Mouse (Mus musculus) lung, embryonic 15.5 days (tissue): Measurements from ENCODE around the gene Mllt11. TPM values are rescaled to one million over a fixed set of nuclear protein-coding genes. Genes with fewer than 3 reads are reported as not detected.

Experiments
- ATAC-seq: fragments of 200-750 bp; cut with Nextera tagmentation; 2 replicates; pipeline ENCODE4 v1.8.0; 2017; ENCODE audit warnings: moderate number of reproducible peaks, borderline replicate concordance; ENCODE audit not compliant: low FRiP score, low TSS enrichment; ENCODE audit errors: extremely low read depth
- H3K27ac ChIP-seq: fragments of 300-500 bp; sonication (generic); 2 replicates; pipeline ENCODE4 v1.5.1; 2015; ENCODE audit warnings: moderate library complexity, mild to moderate bottlenecking, inconsistent platforms
- H3K27me3 ChIP-seq: fragments of 300-500 bp; sonication (generic); 2 replicates; pipeline ENCODE4 v1.6.1; 2015; ENCODE audit warnings: inconsistent platforms
- H3K36me3 ChIP-seq: fragments of 300-500 bp; sonication (generic); 2 replicates; pipeline ENCODE4 v1.6.1; 2015; ENCODE audit warnings: inconsistent platforms
- H3K4me1 ChIP-seq: fragments of 300-500 bp; sonication (generic); 2 replicates; pipeline ENCODE4 v1.6.1; 2015; ENCODE audit warnings: inconsistent platforms
- H3K4me2 ChIP-seq: fragments of 300-500 bp; sonication (generic); 2 replicates; pipeline ENCODE4 v1.6.1; 2015; ENCODE audit warnings: inconsistent platforms, mild to moderate bottlenecking, moderate library complexity
- H3K4me3 ChIP-seq: fragments of 300-500 bp; sonication (generic); 2 replicates; pipeline ENCODE4 v1.5.1; 2015; ENCODE audit warnings: mild to moderate bottlenecking, inconsistent platforms
- H3K9ac ChIP-seq: fragments of 300-500 bp; sonication (generic); 2 replicates; pipeline ENCODE4 v1.6.1; 2015; ENCODE audit warnings: inconsistent platforms
- H3K9me3 ChIP-seq: fragments of 300-500 bp; sonication (generic); 2 replicates; pipeline ENCODE4 v1.6.1; 2016; ENCODE audit warnings: inconsistent platforms
- WGBS: fragments of 180-500 bp; shearing (Covaris S2); methylation state at CpG from one replicate; pipeline ENCODE4 v1.1.7; 2015; 5-methylcytosine and 5-hydroxymethylcytosine counted together
- polyA plus RNA-seq: library from polyadenylated mRNA; unstranded; fragments of >200 nt; fragmentation: Nextera tagmentation; extraction: Ambion mirVana; gene quantifications from 2 replicates; pipeline ENCODE4 v1.2.1, GENCODE M21; 2015

The Mllt11 gene
- polyA plus RNA-seq, 1 experiment from 2014 or later, result 11.6 TPM

GRCm38 (mm10) chr3:95240900-95241299, 8.9 kb upstream of the Mllt11 start:
- WGBS, result 24% methylated on average over 17 of the region's 17 CpGs
- ATAC-seq, result no peak

GRCm38 (mm10) chr3:95239971-95240370, 8.0 kb upstream of the Mllt11 start:
- H3K4me2 ChIP-seq, result no peak overlapping the region
- H3K27me3 ChIP-seq, result no peaks in the 10 kb centered on the region
- H3K27ac ChIP-seq, result no peak overlapping the region
- H3K4me3 ChIP-seq, result no peak overlapping the region
- ATAC-seq, result no peak
- 82% methylated on average over 12 of the region's 12 CpGs for WGBS
- H3K9me3 ChIP-seq, result no peaks in the 10 kb centered on the region
- H3K36me3 ChIP-seq, result peaks cover 35% of the 10 kb centered on the region
- peaks cover 9% of the 10 kb centered on the region; the same call in 1 of the 2 replicates for H3K4me1 ChIP-seq
- H3K9ac ChIP-seq, result no peak overlapping the region

More at GRCm38 (mm10) chr3:95240900-95241299, 8.9 kb upstream of the Mllt11 start:
- Histone ChIP-seq H3K27me3 (no peaks in the 10 kb centered on the region), H3K36me3 (peaks cover 26% of the 10 kb centered on the region), H3K27ac (no peak overlapping the region), H3K9ac (no peak overlapping the region), H3K4me3 (no peak overlapping the region), H3K4me2 (peak overlapping the region; percentile 34; the same call in 1 of the 2 replicates), H3K9me3 (no peaks in the 10 kb centered on the region), H3K4me1 (peaks cover 9% of the 10 kb centered on the region; the same call in 1 of the 2 replicates)

- no peaks in the 10 kb centered on the region for H3K27me3 ChIP-seq
- no peak overlapping the region for H3K4me2 ChIP-seq
- 78% methylated on average over 6 of the region's 6 CpGs for WGBS
- H3K9ac ChIP-seq, result no peak overlapping the region
- no peak for ATAC-seq
- no peak overlapping the region for H3K27ac ChIP-seq
- no peak overlapping the region for H3K4me3 ChIP-seq
- peaks cover 9% of the 10 kb centered on the region; the same call in 1 of the 2 replicates for H3K4me1 ChIP-seq
- no peaks in the 10 kb centered on the region for H3K9me3 ChIP-seq
- peaks cover 44% of the 10 kb centered on the region for H3K36me3 ChIP-seq
These were observed 7.1 kb upstream of the Mllt11 start for GRCm38 (mm10) chr3:95239022-95239421.

GRCm38 (mm10) chr3:95237541-95238099, 5.6 kb upstream of the Mllt11 start:
- Histone ChIP-seq H3K4me3 (no peak overlapping the region), H3K4me2 (no peak overlapping the region), H3K27me3 (no peaks in the 10 kb centered on the region), H3K4me1 (peaks cover 9% of the 10 kb centered on the region; the same call in 1 of the 2 replicates), H3K9ac (no peak overlapping the region), H3K36me3 (peaks cover 58% of the 10 kb centered on the region), H3K9me3 (no peaks in the 10 kb centered on the region), H3K27ac (no peak overlapping the region)
- ATAC-seq, result no peak
- 72% methylated on average over 8 of the region's 8 CpGs for WGBS

- no peak overlapping the region for H3K27ac ChIP-seq
- ATAC-seq, result no peak
These were observed 3.7 kb upstream of the Mllt11 start for GRCm38 (mm10) chr3:95235386-95236301.

GRCm38 (mm10) chr3:95233303-95233980, 1.5 kb upstream of the Mllt11 start:
- no peak overlapping the region for H3K4me3 ChIP-seq
- H3K4me1 ChIP-seq, result peaks cover 18% of the 10 kb centered on the region
- H3K9me3 ChIP-seq, result no peaks in the 10 kb centered on the region
- no peak overlapping the region for H3K9ac ChIP-seq
- peaks cover 68% of the 10 kb centered on the region for H3K36me3 ChIP-seq
- no peak overlapping the region for H3K4me2 ChIP-seq
- no peak for ATAC-seq
- H3K27ac ChIP-seq, result no peak overlapping the region
- WGBS, result 86% methylated on average over 16 of the region's 16 CpGs
- no peaks in the 10 kb centered on the region for H3K27me3 ChIP-seq

More at GRCm38 (mm10) chr3:95235386-95236301, 3.7 kb upstream of the Mllt11 start:
- Histone ChIP-seq H3K9ac (no peak overlapping the region), H3K27me3 (no peaks in the 10 kb centered on the region), H3K4me1 (peaks cover 13% of the 10 kb centered on the region), H3K4me3 (no peak overlapping the region), H3K4me2 (no peak overlapping the region), H3K9me3 (no peaks in the 10 kb centered on the region), H3K36me3 (peaks cover 69% of the 10 kb centered on the region)
- 77% methylated on average over 23 of the region's 23 CpGs for WGBS

GRCm38 (mm10) chr3:95232771-95233170, 800 bp upstream of the Mllt11 start:
- Histone ChIP-seq H3K27me3 (no peaks in the 10 kb centered on the region), H3K36me3 (peaks cover 61% of the 10 kb centered on the region), H3K9ac (no peak overlapping the region), H3K4me1 (peaks cover 18% of the 10 kb centered on the region), H3K9me3 (no peaks in the 10 kb centered on the region), H3K27ac (no peak overlapping the region), H3K4me2 (no peak overlapping the region), H3K4me3 (no peak overlapping the region)
- no peak for ATAC-seq
- 72% methylated on average over 7 of the region's 7 CpGs for WGBS

- Histone ChIP-seq H3K4me3 (peak overlapping the region; percentile 88), H3K9me3 (no peaks in the 10 kb centered on the region), H3K4me2 (peak overlapping the region; percentile 86), H3K4me1 (peaks cover 29% of the 10 kb centered on the region), H3K27ac (peak overlapping the region; percentile 98), H3K27me3 (no peaks in the 10 kb centered on the region), H3K9ac (peak overlapping the region; percentile 96), H3K36me3 (peaks cover 42% of the 10 kb centered on the region)
- no peak for ATAC-seq
- whole genome bisulfite sequencing, result 41% methylated on average over 8 of the region's 8 CpGs
These were observed 1.3 kb downstream of the Mllt11 start for GRCm38 (mm10) chr3:95230495-95231297.

- under 1% methylated on average over 13 of the region's 13 CpGs for WGBS
- Histone ChIP-seq H3K27ac (peak overlapping the region; percentile 98), H3K4me3 (peak overlapping the region; percentile 88), H3K36me3 (peaks cover 40% of the 10 kb centered on the region), H3K4me2 (peak overlapping the region; percentile 86), H3K9ac (peak overlapping the region; percentile 96), H3K4me1 (peaks cover 29% of the 10 kb centered on the region), H3K27me3 (no peaks in the 10 kb centered on the region), H3K9me3 (no peaks in the 10 kb centered on the region)
- ATAC-seq, result peak; percentile 21; the same call in 1 of the 2 replicates
These were observed 2.0 kb downstream of the Mllt11 start for GRCm38 (mm10) chr3:95229781-95230494.

GRCm38 (mm10) chr3:95228894-95229780, 2.8 kb downstream of the Mllt11 start:
- Histone ChIP-seq H3K4me1 (peaks cover 33% of the 10 kb centered on the region), H3K9me3 (no peaks in the 10 kb centered on the region)
- peak; percentile 29; the same call in 1 of the 2 replicates for ATAC-seq

More at GRCm38 (mm10) chr3:95228894-95229780, 2.8 kb downstream of the Mllt11 start:
- Histone ChIP-seq H3K27ac (peak overlapping the region; percentile 98), H3K4me2 (peak overlapping the region; percentile 86), H3K4me3 (peak overlapping the region; percentile 88), H3K27me3 (no peaks in the 10 kb centered on the region), H3K36me3 (peaks cover 34% of the 10 kb centered on the region), H3K9ac (peak overlapping the region; percentile 96)
- WGBS, result under 1% methylated on average over 43 of the region's 43 CpGs
